Comparison of ENCODE assay signal across 8 mouse cellular contexts in the genomic region with DNA sequence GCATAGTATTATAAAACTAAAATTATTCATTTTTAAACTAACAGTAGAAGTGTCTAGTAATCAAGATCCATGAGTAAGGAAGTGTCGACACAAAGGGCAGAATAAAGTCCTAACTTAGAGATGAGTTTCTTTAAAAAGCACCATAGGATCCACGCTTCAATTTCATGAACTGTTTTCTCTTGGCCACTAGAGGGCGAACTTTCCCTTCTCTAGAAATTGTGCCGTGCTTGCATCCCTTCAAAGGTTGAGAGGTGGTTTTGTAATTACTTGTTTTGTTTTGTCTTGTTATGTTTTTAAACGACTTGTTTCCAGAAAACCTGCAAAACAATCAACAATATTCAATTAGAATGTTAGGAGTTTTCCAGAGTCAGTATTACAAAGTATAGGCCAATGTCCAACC.
DNase-seq lines count a peak whose midpoint lies in the region; ATAC-seq and TF ChIP-seq lines count a peak whose summit lies in the region.

No protein-coding gene starts in this region.

- 4% methylated on average over 5 of the region's 5 CpGs for WGBS in heart, embryonic 12.5 days
- WGBS in midbrain, postnatal 0 days, result 2% methylated on average over 5 of the region's 5 CpGs
- 3% methylated on average over 5 of the region's 5 CpGs for WGBS in midbrain, embryonic 13.5 days

- H3K4me1 ChIP-seq in heart, embryonic 12.5 days (replicated peaks), result peaks cover 9% of the 10 kb centered on the region; the same call in 1 of the 2 replicates
- no peaks in the 10 kb centered on the region for H3K4me1 ChIP-seq in midbrain, postnatal 0 days (ENCODE audit: insufficient read depth, low read length)
- H3K4me1 ChIP-seq in midbrain, embryonic 13.5 days (replicated peaks), result peaks cover 6% of the 10 kb centered on the region

- H3K9ac ChIP-seq in heart, embryonic 12.5 days, result no peak overlapping the region
- no peak overlapping the region for H3K9ac ChIP-seq in midbrain, postnatal 0 days (replicated peaks; ENCODE audit: low read length, poor library complexity, severe bottlenecking)
- no peak overlapping the region for H3K9ac ChIP-seq in midbrain, embryonic 13.5 days (replicated peaks)

- no peak overlapping the region for H3K4me2 ChIP-seq in heart, embryonic 12.5 days
- no peak overlapping the region for H3K4me2 ChIP-seq in midbrain, postnatal 0 days (ENCODE audit: low read depth, low read length, poor library complexity, severe bottlenecking)
- H3K4me2 ChIP-seq in midbrain, embryonic 13.5 days (replicated peaks), result no peak overlapping the region

- no peaks in the 10 kb centered on the region for H3K9me3 ChIP-seq in heart, embryonic 12.5 days (replicated peaks)
- no peaks in the 10 kb centered on the region for H3K9me3 ChIP-seq in midbrain, postnatal 0 days (ENCODE audit: low read length)
- no peaks in the 10 kb centered on the region for H3K9me3 ChIP-seq in midbrain, embryonic 13.5 days

- no peak overlapping the region for H3K27ac ChIP-seq in heart, embryonic 12.5 days (ENCODE audit: poor library complexity, severe bottlenecking)
- no peak overlapping the region for H3K27ac ChIP-seq in midbrain, postnatal 0 days (ENCODE audit: low read depth, low read length)
- H3K27ac ChIP-seq in midbrain, embryonic 13.5 days, result no peak overlapping the region; the same call in 1 of the 2 replicates

- 0 out of 2 replicates have a peak, but pooled peaks cover 5% of the 10 kb centered on the region for H3K27me3 ChIP-seq in heart, embryonic 12.5 days (replicated peaks)
- no peaks in the 10 kb centered on the region for H3K27me3 ChIP-seq in midbrain, postnatal 0 days (ENCODE audit: insufficient read depth, low read length)
- H3K27me3 ChIP-seq in midbrain, embryonic 13.5 days, result peaks cover 11% of the 10 kb centered on the region; the same call in 1 of the 2 replicates

- no peak for ATAC-seq in heart, embryonic 12.5 days (ENCODE audit: insufficient number of reproducible peaks, low FRiP score)
- ATAC-seq in midbrain, postnatal 0 days (ENCODE audit: low FRiP score), result no peak
- ATAC-seq in midbrain, embryonic 13.5 days, result no peak
- no peak for ATAC-seq in granulocyte monocyte progenitor cell, adult 5-6 weeks (replicated peaks; ENCODE audit: poor library complexity, severe bottlenecking)
- ATAC-seq in megakaryocyte-erythroid progenitor cell, adult 5-6 weeks (replicated peaks; ENCODE audit: low FRiP score, low TSS enrichment, poor library complexity, severe bottlenecking), result no peak

- no peak overlapping the region for H3K4me3 ChIP-seq in heart, embryonic 12.5 days
- H3K4me3 ChIP-seq in midbrain, postnatal 0 days (ENCODE audit: low read depth, low read length), result no peak overlapping the region
- no peak overlapping the region for H3K4me3 ChIP-seq in midbrain, embryonic 13.5 days (replicated peaks)

- H3K36me3 ChIP-seq in heart, embryonic 12.5 days, result no peaks in the 10 kb centered on the region
- H3K36me3 ChIP-seq in midbrain, postnatal 0 days (ENCODE audit: insufficient read depth, low read length), result no peaks in the 10 kb centered on the region
- no peaks in the 10 kb centered on the region for H3K36me3 ChIP-seq in midbrain, embryonic 13.5 days

- DNase-seq in heart, adult 11 months, result peak; percentile 50
- peak; percentile 80 for DNase-seq in midbrain, postnatal 0 days (ENCODE audit: low spot score)
- peak; percentile 69 for DNase-seq in adipocyte (ENCODE audit: low spot score)
- DNase-seq in kidney, postnatal 14 days, result peak; percentile 30

- peak; percentile 93 for TF ChIP-seq CTCF in midbrain, postnatal 0 days (IDR thresholded peaks at IDR 0.05)

Comparison
In these comparisons a context has a peak if more than half of its experiments do, and no peak if none do; other contexts are left out.
1. DNase-seq: peak in every context shown above with its lines; median percentile 80 in midbrain, postnatal 0 days; 69 in adipocyte; 50 in heart, adult 11 months; 30 in kidney, postnatal 14 days.